Comparison of ENCODE assay signal across 8 mouse cellular contexts in genomic region chr14:55758363-55758784, GRCm38 (mm10). TPM values are rescaled to one million over a fixed set of nuclear protein-coding genes. Genes with fewer than 3 reads are reported as not detected.
DNase-seq lines count a peak whose midpoint lies in the region; ATAC-seq and TF ChIP-seq lines count a peak whose summit lies in the region.

Cideb (minus strand) TSS chr14:55758458.

- H3K9ac ChIP-seq in MEL (ENCODE audit: control insufficient read depth, low read depth, low read length, poor library complexity, severe bottlenecking), result no peak within 1 kb of the TSS
- H3K9ac ChIP-seq in hindbrain, postnatal 0 days (replicated peaks; ENCODE audit: low read length), result no peak within 1 kb of the TSS
- H3K9ac ChIP-seq in liver, embryonic 12.5 days, result no peak within 1 kb of the TSS; the same call in none of the 2 replicates
- no peak within 1 kb of the TSS; the same call in 1 of the 2 replicates for H3K9ac ChIP-seq in neural tube, embryonic 15.5 days (replicated peaks)

- peak within 1 kb of the TSS; percentile 42 for H3K4me2 ChIP-seq in hindbrain, postnatal 0 days (ENCODE audit: low read depth, low read length)
- peak within 1 kb of the TSS; percentile 50 for H3K4me2 ChIP-seq in liver, embryonic 12.5 days
- H3K4me2 ChIP-seq in neural tube, embryonic 15.5 days, result peak within 1 kb of the TSS; percentile 25

- H3K9me3 ChIP-seq in MEL (replicated peaks; ENCODE audit: insufficient read depth, low read length), result no peaks in the 10 kb centered on the region
- H3K9me3 ChIP-seq in embryonic facial prominence, embryonic 10.5 days, result no peaks in the 10 kb centered on the region
- H3K9me3 ChIP-seq in hindbrain, postnatal 0 days (ENCODE audit: low read length), result no peaks in the 10 kb centered on the region
- H3K9me3 ChIP-seq in liver, embryonic 12.5 days (replicated peaks), result no peaks in the 10 kb centered on the region
- H3K9me3 ChIP-seq in neural tube, embryonic 15.5 days (replicated peaks), result no peaks in the 10 kb centered on the region

- ATAC-seq in hindbrain, postnatal 0 days, result no peak
- ATAC-seq in liver, embryonic 12.5 days, result peak; percentile 21
- no peak for ATAC-seq in neural tube, embryonic 15.5 days (ENCODE audit: low FRiP score)

- TF ChIP-seq EP300 in MEL (IDR thresholded peaks at IDR 0.05; ENCODE audit: low read depth in 1 of 2, low read length in 2 of 2), result no peak

- WGBS in embryonic facial prominence, embryonic 10.5 days, result 22% methylated on average over 8 of the region's 8 CpGs
- WGBS in hindbrain, postnatal 0 days, result 23% methylated on average over 8 of the region's 8 CpGs
- 11% methylated on average over 8 of the region's 8 CpGs for WGBS in liver, embryonic 12.5 days (ENCODE audit: insufficient replicate concordance)
- 19% methylated on average over 8 of the region's 8 CpGs for WGBS in neural tube, embryonic 15.5 days

- peak; percentile 52 to 75 (median 58) for TF ChIP-seq CTCF in MEL (IDR thresholded peaks at IDR 0.05 in 2 of 3, conservative IDR thresholded peaks at IDR 0.05 in 1 of 3; ENCODE audit: control insufficient read depth in 1 of 3, insufficient read depth in 1 of 3, low read depth in 2 of 3, low read length in 3 of 3, poor library complexity in 1 of 3, severe bottlenecking in 1 of 3)
- peak; percentile 80 for TF ChIP-seq CTCF in hindbrain, postnatal 0 days (IDR thresholded peaks at IDR 0.05; ENCODE audit: low read depth)

- no peak within 1 kb of the TSS for H3K27ac ChIP-seq in MEL (ENCODE audit: control insufficient read depth, low read depth, low read length)
- H3K27ac ChIP-seq in embryonic facial prominence, embryonic 10.5 days (replicated peaks), result no peak within 1 kb of the TSS
- no peak within 1 kb of the TSS for H3K27ac ChIP-seq in hindbrain, postnatal 0 days
- peak within 1 kb of the TSS; percentile 66 for H3K27ac ChIP-seq in liver, embryonic 12.5 days
- no peak within 1 kb of the TSS for H3K27ac ChIP-seq in neural tube, embryonic 15.5 days (replicated peaks)

- no peak within 1 kb of the TSS for H3K4me3 ChIP-seq in MEL (ENCODE audit: control insufficient read depth in 1 of 2, insufficient read depth in 1 of 2, low read depth in 2 of 2, low read length in 2 of 2)
- H3K4me3 ChIP-seq in embryonic facial prominence, embryonic 10.5 days, result no peak within 1 kb of the TSS
- no peak within 1 kb of the TSS for H3K4me3 ChIP-seq in hindbrain, postnatal 0 days (ENCODE audit: low read length)
- peak within 1 kb of the TSS; percentile 29 for H3K4me3 ChIP-seq in liver, embryonic 12.5 days
- H3K4me3 ChIP-seq in neural tube, embryonic 15.5 days (replicated peaks), result no peak within 1 kb of the TSS

- H3K4me1 ChIP-seq in MEL (ENCODE audit: control insufficient read depth in 1 of 2, insufficient read depth in 2 of 2, low read length in 2 of 2), result peaks cover 3 to 4% of the 10 kb centered on the region in 2 experiments; a peak in 2 of 4 replicates
- peaks cover 23% of the 10 kb centered on the region for H3K4me1 ChIP-seq in embryonic facial prominence, embryonic 10.5 days
- H3K4me1 ChIP-seq in hindbrain, postnatal 0 days (ENCODE audit: insufficient read depth, low read length), result peaks cover 7% of the 10 kb centered on the region; the same call in 1 of the 2 replicates
- peaks cover 45% of the 10 kb centered on the region for H3K4me1 ChIP-seq in liver, embryonic 12.5 days
- peaks cover 17% of the 10 kb centered on the region for H3K4me1 ChIP-seq in neural tube, embryonic 15.5 days

- TF ChIP-seq POLR2A in MEL (IDR thresholded peaks at IDR 0.05; ENCODE audit: control insufficient read depth in 1 of 2, insufficient read depth in 1 of 2, low read depth in 1 of 2, low read length in 2 of 2, poor library complexity in 1 of 2), result no peak

- peaks cover 0 to 2% of the 10 kb centered on the region in 2 experiments; a peak in 2 of 4 replicates for H3K36me3 ChIP-seq in MEL (ENCODE audit: control insufficient read depth in 1 of 2, insufficient read depth in 2 of 2, low read length in 2 of 2)
- peaks cover 35% of the 10 kb centered on the region for H3K36me3 ChIP-seq in embryonic facial prominence, embryonic 10.5 days (replicated peaks)
- peaks cover 21% of the 10 kb centered on the region for H3K36me3 ChIP-seq in hindbrain, postnatal 0 days (ENCODE audit: insufficient read depth, low read length)
- H3K36me3 ChIP-seq in liver, embryonic 12.5 days, result peaks cover 35% of the 10 kb centered on the region
- peaks cover 32% of the 10 kb centered on the region for H3K36me3 ChIP-seq in neural tube, embryonic 15.5 days

- peak; percentile 61 for TF ChIP-seq RAD21 in MEL (IDR thresholded peaks at IDR 0.05; ENCODE audit: low read depth, low read length)

- H3K79me2 ChIP-seq in MEL (ENCODE audit: control insufficient read depth, insufficient read depth, low read length, poor library complexity), result no peaks in the 10 kb centered on the region

- peak; percentile 45 for DNase-seq in layer of hippocampus, adult 11-12 months (ENCODE audit: low spot score)
- DNase-seq in layer of hippocampus, adult 9-11 months, result no peak
- peak; percentile 65 for DNase-seq in MEL (ENCODE audit: low read depth, low spot score)
- DNase-seq in embryonic facial prominence, embryonic 10.5 days (ENCODE audit: low spot score), result peak; percentile 52
- DNase-seq in hindbrain, postnatal 0 days (ENCODE audit: low spot score), result peak; percentile 81
- DNase-seq in frontal cortex, postnatal 25 days (ENCODE audit: low spot score in 2 of 2), result no peak

- no peaks in the 10 kb centered on the region for H3K27me3 ChIP-seq in MEL (ENCODE audit: control insufficient read depth in 1 of 2, insufficient read depth in 2 of 2, low read length in 2 of 2)
- H3K27me3 ChIP-seq in embryonic facial prominence, embryonic 10.5 days (replicated peaks; ENCODE audit: low read depth, poor library complexity, severe bottlenecking), result peaks cover 32% of the 10 kb centered on the region
- no peaks in the 10 kb centered on the region; the same call in 1 of the 2 replicates for H3K27me3 ChIP-seq in hindbrain, postnatal 0 days (ENCODE audit: insufficient read depth, low read length)
- peaks cover 27% of the 10 kb centered on the region for H3K27me3 ChIP-seq in liver, embryonic 12.5 days (replicated peaks)
- H3K27me3 ChIP-seq in neural tube, embryonic 15.5 days (replicated peaks), result peaks cover 15% of the 10 kb centered on the region

TF ChIP-seq in MEL, 35 proteins besides CTCF, POLR2A, EP300 and RAD21:
- TF ChIP-seq GATA1 (IDR thresholded peaks at IDR 0.05; ENCODE audit: low read depth, low read length) (no peak), USF2 (IDR thresholded peaks at IDR 0.05; ENCODE audit: borderline replicate concordance in 1 of 2, insufficient read depth in 1 of 2, low read depth in 1 of 2, low read length in 2 of 2) (no peak), SMC3 (IDR thresholded peaks at IDR 0.05; ENCODE audit: low read depth, low read length) (peak; percentile 79), ZC3H11A (IDR thresholded peaks at IDR 0.05; ENCODE audit: low read depth, low read length) (peak; percentile 59; the same call in 1 of the 2 replicates), JUND (IDR thresholded peaks at IDR 0.05; ENCODE audit: low read depth, low read length) (no peak), MYC (IDR thresholded peaks at IDR 0.05; ENCODE audit: low read depth, low read length) (0 out of 2 replicates have a peak, but pooled peaks have one; percentile 39)

RNA-seq across cellular contexts. Expression of gene Cideb, which starts in this region (rescaled TPM):
- 1.7 and 2.4 TPM in 2 replicates for total RNA-seq in MEL (2012; rRNA removed)
- under 1 TPM in 1 of 2 experiments, not detected in 1; 0.53 TPM for polyA plus RNA-seq in MEL (2012; ENCODE audit: insufficient read depth in 1 of 2, insufficient read length in 2 of 2, low read depth in 1 of 2, low replicate concordance in 2 of 2, missing spikeins in 1 of 2)
- 0.16 TPM in 1 of 2 replicates, not detected in the other for polyA plus RNA-seq in embryonic facial prominence, embryonic 10.5 days (2016; fragmentation: Nextera tagmentation; extraction: Ambion mirVana)
- 1.9 TPM in 1 of 2 replicates, not detected in the other for total RNA-seq in hindbrain, postnatal 0 days (2014; rRNA removed)
- 0.75 and 0.81 TPM in 2 replicates for polyA plus RNA-seq in hindbrain, postnatal 0 days (2015; fragmentation: Nextera tagmentation; extraction: Ambion mirVana)
- 10.7 and 11.2 TPM in 2 replicates for polyA plus RNA-seq in liver, embryonic 12.5 days (2016; fragmentation: Nextera tagmentation; extraction: Ambion mirVana)
- polyA plus RNA-seq in neural tube, embryonic 15.5 days (2015; fragmentation: Nextera tagmentation; extraction: Ambion mirVana), result 0.35 and 0.93 TPM in 2 replicates

Comparison
In these comparisons a context has a peak if more than half of its experiments do, and no peak if none do; other contexts are left out.
1. DNase-seq: peak in layer of hippocampus, adult 11-12 months (single experiment), MEL (single experiment) and hindbrain, postnatal 0 days (single experiment); none in layer of hippocampus, adult 9-11 months (single experiment) and frontal cortex, postnatal 25 days (0 of 2).
2. Peak in DNase-seq in embryonic facial prominence, embryonic 10.5 days; RNA of the gene not detected or under 1 TPM.
3. Peak in every context shown above with its lines, with median percentiles within 50 percentile points of each other: H3K4me2 ChIP-seq.